Mouse (Mus musculus) mouse trophoblast stem cell (cell line): Measurements from ENCODE around the gene Cd207.
"Not testable (repeated sequence)": the region's sequence is repeated elsewhere in the genome, so short reads cannot be mapped to it uniquely, and the experiment has no call there.

Experiments used
- in situ Hi-C, 2 experiments: fragments of 300-500 bp; cut with MseI, MboI; formaldehyde crosslinking; loops; 2 replicates in 1 of 2; 3 replicates in 1 of 2; pipeline ENCODE4 v1.15.1; 2025

Gene Cd207

GRCm38 (mm10) chr6:83697932-83698331 lies 20.3 kb upstream of the Cd207 start:
- in situ Hi-C loops, result no loop called here

- in situ Hi-C loops, result no loop called here
Measured at GRCm38 (mm10) chr6:83696684-83697083, 19.0 kb upstream of the Cd207 start.

DNA sequence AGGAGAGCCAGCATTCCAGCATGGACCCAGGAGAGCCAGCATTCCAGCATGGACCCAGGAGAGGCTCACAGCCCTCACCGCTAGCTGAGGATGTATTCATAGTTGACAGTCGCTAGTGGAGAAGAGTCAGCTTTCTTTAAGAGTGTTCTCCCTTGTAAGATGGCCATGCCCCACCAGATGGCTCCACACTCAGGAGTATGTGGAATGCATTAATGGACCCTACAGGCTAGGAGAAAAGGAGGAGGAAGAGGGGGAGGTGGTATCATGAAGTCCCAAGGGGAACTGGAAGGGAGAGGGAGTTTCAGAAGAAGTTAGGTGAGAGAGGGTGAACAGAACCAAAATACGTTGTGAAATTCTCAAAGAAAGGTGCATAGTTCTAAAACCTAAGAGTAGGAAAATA lies 18.1 kb upstream of the Cd207 start:
- in situ Hi-C loops, result no loop called here

- in situ Hi-C loops, result loop anchor here in 1 of 2 experiments (5.0 kb wide), 1 partner anchor 38 kb away; no protein-coding TSS in a partner anchor
Measured at GRCm38 (mm10) chr6:83693835-83694234, 16.2 kb upstream of the Cd207 start.

DNA sequence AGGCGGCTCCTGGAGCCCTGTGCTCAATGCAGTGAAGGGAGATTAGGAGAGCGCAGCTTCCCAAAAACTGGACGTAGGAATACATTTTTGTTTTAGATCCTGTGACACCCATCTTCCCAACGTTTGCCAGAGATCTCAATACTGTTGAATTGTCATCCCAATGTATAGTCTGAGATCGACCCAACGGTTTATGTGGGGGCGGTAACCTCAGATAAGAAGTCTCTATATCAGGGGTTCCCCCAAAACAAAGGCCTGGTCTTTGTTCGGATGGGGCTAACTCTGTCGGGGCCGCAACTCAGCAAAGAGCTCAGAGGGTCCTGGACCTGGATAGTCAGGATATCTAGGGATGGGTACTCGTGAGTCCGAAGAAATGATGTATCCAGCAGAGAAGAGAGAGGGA lies 15.3 kb upstream of the Cd207 start:
- in situ Hi-C loops, result loop anchor here in 1 of 2 experiments (5.0 kb wide), 1 partner anchor 39 kb away; no protein-coding TSS in a partner anchor

DNA sequence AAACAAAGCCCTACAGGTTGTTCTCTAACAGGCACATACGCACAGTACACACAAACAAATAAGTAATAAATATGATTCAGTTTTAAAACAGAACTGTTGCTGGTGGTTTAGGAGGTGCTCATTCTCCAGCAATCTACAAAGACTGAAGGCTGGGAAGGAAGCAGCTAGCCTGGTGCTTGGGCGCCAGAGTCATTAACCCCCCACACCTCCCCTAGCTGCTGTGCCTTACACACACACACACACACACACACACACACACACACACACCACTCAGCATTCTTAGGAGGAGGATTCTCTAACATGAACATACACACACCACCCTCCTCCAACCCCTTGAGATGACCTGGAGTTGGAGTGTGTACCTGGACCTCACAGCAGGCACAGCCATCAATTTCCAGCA lies 13.3 kb upstream of the Cd207 start:
- in situ Hi-C loops, result loop anchor here in 1 of 2 experiments (5.0 kb wide), 1 partner anchor 41 kb away; no protein-coding TSS in a partner anchor

DNA sequence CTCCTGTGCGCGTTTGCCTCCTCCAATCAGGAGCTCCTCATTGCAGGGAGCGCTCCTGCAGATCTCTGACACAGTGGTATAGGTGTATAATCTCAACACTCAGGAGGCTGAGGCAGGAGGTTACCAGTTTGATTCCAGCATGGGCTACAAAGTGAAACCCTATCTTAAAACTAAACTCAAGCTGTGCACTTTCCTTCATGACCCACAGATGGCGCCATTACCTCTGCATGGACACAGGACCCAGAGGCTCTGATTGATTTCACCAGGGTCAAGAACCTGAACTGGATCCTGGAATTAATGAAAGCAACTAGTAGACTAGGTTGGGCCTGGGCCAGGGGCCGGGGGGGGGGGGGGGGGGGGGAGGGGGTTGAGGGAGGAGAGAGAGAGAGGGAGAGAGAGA lies 12.6 kb upstream of the Cd207 start:
- in situ Hi-C loops, result loop anchor here in 1 of 2 experiments (5.0 kb wide), 1 partner anchor 42 kb away; no protein-coding TSS in a partner anchor

- in situ Hi-C loops, result loop anchor here in 1 of 2 experiments (5.0 kb wide), 1 partner anchor 48 kb away; no protein-coding TSS in a partner anchor
Measured at GRCm38 (mm10) chr6:83689374-83689773, 11.7 kb upstream of the Cd207 start.

DNA sequence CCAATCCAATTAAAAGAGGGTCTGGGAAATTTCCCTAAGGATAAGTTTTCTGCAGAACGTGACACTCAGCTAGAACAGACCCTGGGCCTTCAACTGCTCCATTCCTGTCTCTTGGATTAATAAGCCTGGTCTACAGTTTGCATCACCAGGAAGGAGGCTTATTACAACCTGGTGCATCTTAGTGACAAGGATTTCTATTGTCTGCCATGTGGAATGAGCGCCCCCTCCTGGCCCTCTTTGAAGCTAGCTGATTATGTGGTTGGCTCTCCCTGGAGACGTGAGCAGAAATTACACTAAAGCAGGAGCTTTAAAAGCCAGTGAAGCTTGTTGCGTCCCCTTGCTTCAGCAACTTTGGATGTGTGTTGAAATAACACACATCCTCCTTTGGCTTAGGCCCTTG lies 4.3 kb downstream of the Cd207 start:
- in situ Hi-C loops, result loop anchor here in 1 of 2 experiments (5.0 kb wide), 1 partner anchor 76 kb away; no protein-coding TSS in a partner anchor

- in situ Hi-C loops, result no loop called here
Measured at GRCm38 (mm10) chr6:83665009-83665408, 12.6 kb downstream of the Cd207 start.

DNA sequence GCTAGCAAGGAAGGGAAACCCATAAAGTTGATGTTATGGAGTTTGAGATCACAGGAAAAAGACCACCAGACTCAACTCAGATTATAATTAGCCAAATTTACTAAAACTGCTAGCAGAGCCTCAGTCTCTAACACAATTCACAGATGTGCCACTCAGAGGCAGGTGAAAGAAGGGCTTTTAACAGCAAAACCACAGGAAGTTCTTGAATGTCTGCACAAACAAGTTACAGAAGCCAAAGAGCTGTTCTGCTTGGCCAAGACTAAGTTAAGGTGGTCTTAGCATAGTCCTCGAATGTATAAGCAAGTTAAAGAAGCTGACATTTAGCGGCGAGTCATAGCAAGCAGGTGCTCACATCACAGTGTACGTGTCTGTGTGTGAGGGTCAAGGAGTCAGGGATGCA lies 16.8 kb downstream of the Cd207 start:
- in situ Hi-C loops, result no loop called here

- in situ Hi-C loops, result no loop called here
Measured at GRCm38 (mm10) chr6:83656087-83656486, 21.6 kb downstream of the Cd207 start, which contains the start of gene Clec4f. Gene Clec4f, minus strand, starts transcription at chr6:83656187.

GRCm38 (mm10) chr6:83646715-83647114 lies 30.9 kb downstream of the Cd207 start:
- in situ Hi-C loops, result no loop called here

DNA sequence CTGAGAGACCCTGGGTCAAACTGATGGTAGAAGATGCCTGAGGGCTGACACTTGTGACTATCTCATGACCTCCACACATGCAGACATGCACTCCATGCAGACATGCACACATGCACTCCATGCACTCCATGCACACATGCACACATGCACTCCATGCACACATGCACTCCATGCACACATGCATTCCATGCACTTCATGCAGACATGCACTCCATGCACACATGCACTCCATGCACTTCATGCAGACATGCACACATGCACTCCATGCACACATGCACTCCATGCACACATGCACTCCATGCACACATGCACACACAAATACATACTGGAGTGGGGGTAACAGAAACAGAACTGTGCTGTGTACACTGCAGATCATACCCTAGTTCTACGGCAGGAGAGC lies 42.3 kb downstream of the Cd207 start:
- in situ Hi-C loops, result no loop called here

GRCm38 (mm10) chr6:83634631-83635030 lies 43.0 kb downstream of the Cd207 start:
- in situ Hi-C loops, result not testable (repeated sequence)

GRCm38 (mm10) chr6:83634106-83634505 lies 43.6 kb downstream of the Cd207 start:
- in situ Hi-C loops, result not testable (repeated sequence)

DNA sequence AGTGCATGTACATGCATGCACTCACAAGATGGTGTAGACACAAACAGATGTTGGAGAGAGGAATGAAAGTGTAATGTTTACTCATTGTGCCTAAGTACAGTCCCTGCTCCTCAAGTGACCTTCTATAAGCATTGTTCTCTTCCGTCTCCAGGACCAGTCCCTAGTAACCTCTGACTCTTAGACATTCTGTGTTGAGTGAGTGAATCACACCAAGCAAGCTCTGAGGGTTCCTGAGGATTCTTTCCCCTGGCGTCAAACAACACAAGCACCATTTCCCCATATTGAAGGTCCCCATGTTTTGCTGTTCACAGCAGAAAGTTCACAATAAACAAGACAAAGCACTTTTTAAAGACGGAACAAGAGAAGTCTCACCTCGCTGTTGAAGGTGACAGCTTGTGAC lies 45.8 kb downstream of the Cd207 start:
- in situ Hi-C loops, result no loop called here

- in situ Hi-C loops, result no loop called here
Measured at GRCm38 (mm10) chr6:83626781-83627180, 50.9 kb downstream of the Cd207 start.
